Comparison of ENCODE assay signal across 8 mouse cellular contexts in genomic region chr13:108316487-108316903, GRCm38 (mm10). TPM values are rescaled to one million over a fixed set of nuclear protein-coding genes. Genes with fewer than 3 reads are reported as not detected.
DNase-seq lines count a peak whose midpoint lies in the region; ATAC-seq and TF ChIP-seq lines count a peak whose summit lies in the region.

No protein-coding gene starts in this region.

- WGBS in kidney, embryonic 14.5 days: under 1% methylated on average over 32 of the region's 32 CpGs
- WGBS in liver, embryonic 13.5 days (ENCODE audit: insufficient replicate concordance): under 1% methylated on average over 32 of the region's 32 CpGs
- under 1% methylated on average over 32 of the region's 32 CpGs for WGBS in spleen, adult 2 months

- H3K36me3 ChIP-seq in kidney, embryonic 14.5 days (ENCODE audit: control insufficient read depth, insufficient read depth, low read length): no peaks in the 10 kb centered on the region; the same call in 1 of the 2 replicates
- peaks cover 12% of the 10 kb centered on the region for H3K36me3 ChIP-seq in liver, embryonic 13.5 days
- no peaks in the 10 kb centered on the region for H3K36me3 ChIP-seq in spleen, adult 2 months (ENCODE audit: control insufficient read depth, insufficient read depth, low read length)

- no peaks in the 10 kb centered on the region for H3K27me3 ChIP-seq in kidney, embryonic 14.5 days (ENCODE audit: control insufficient read depth, insufficient read depth, low read length)
- H3K27me3 ChIP-seq in liver, embryonic 13.5 days: peaks cover 4% of the 10 kb centered on the region; the same call in 1 of the 2 replicates
- H3K27me3 ChIP-seq in spleen, adult 2 months (ENCODE audit: control insufficient read depth, insufficient read depth, low read length): no peaks in the 10 kb centered on the region

- peaks cover 4% of the 10 kb centered on the region; the same call in 1 of the 2 replicates for H3K4me1 ChIP-seq in kidney, embryonic 14.5 days (ENCODE audit: control insufficient read depth, insufficient read depth, low read length)
- peaks cover 50% of the 10 kb centered on the region for H3K4me1 ChIP-seq in liver, embryonic 13.5 days (replicated peaks)
- H3K4me1 ChIP-seq in spleen, adult 2 months (ENCODE audit: control insufficient read depth, insufficient read depth, insufficient read length): 0 out of 2 replicates have a peak, but pooled peaks cover 2% of the 10 kb centered on the region

- H3K27ac ChIP-seq in kidney, embryonic 14.5 days (ENCODE audit: low read depth, low read length): no peak overlapping the region
- peak overlapping the region; percentile 99 for H3K27ac ChIP-seq in liver, embryonic 13.5 days
- peak overlapping the region; percentile 33; the same call in 1 of the 2 replicates for H3K27ac ChIP-seq in spleen, adult 2 months (ENCODE audit: insufficient read depth, low read length)

- peak overlapping the region; percentile 93 for H3K4me2 ChIP-seq in kidney, embryonic 14.5 days (replicated peaks; ENCODE audit: low read depth, low read length)
- H3K4me2 ChIP-seq in liver, embryonic 13.5 days: peak overlapping the region; percentile 80

- no peak for TF ChIP-seq CTCF in spleen, adult 2 months (IDR thresholded peaks at IDR 0.05; ENCODE audit: extremely low read depth, insufficient read depth, insufficient read length, insufficient replicate concordance)

- no peak for DNase-seq in kidney, postnatal 14 days
- peak; percentile 53 for DNase-seq in liver, embryonic 13.5 days
- DNase-seq in spleen, adult 2 months (ENCODE audit: low read depth in 1 of 2, low spot score in 2 of 2): peak in 1 of 2 experiments; percentile 10
- DNase-seq in frontal cortex, adult 2 months (ENCODE audit: extremely low spot score in 1 of 2, low spot score in 1 of 2): no peak
- DNase-seq in ovary, postnatal 10 days (ENCODE audit: low spot score): no peak

- peak; percentile 86 for ATAC-seq in kidney, embryonic 14.5 days (ENCODE audit: low FRiP score, low TSS enrichment)
- ATAC-seq in activated CD4-positive, CD25-positive, alpha-beta regulatory T cell, adult 4 months: peak; percentile 4
- peak; percentile 61 for ATAC-seq in granulocyte monocyte progenitor cell, adult 5-6 weeks (replicated peaks; ENCODE audit: poor library complexity, severe bottlenecking)
- peak; percentile 76 for ATAC-seq in liver, embryonic 13.5 days (ENCODE audit: low read depth)

- H3K9ac ChIP-seq in kidney, embryonic 14.5 days (ENCODE audit: low read depth, low read length): peak overlapping the region; percentile 81
- peak overlapping the region; percentile 87 for H3K9ac ChIP-seq in liver, embryonic 13.5 days

- peak overlapping the region; percentile 77 for H3K4me3 ChIP-seq in kidney, embryonic 14.5 days (ENCODE audit: low read length)
- H3K4me3 ChIP-seq in liver, embryonic 13.5 days (replicated peaks): peak overlapping the region; percentile 81
- H3K4me3 ChIP-seq in spleen, adult 2 months (ENCODE audit: extremely low read depth, insufficient read depth, insufficient read length): peak overlapping the region; percentile 92

- no peaks in the 10 kb centered on the region for H3K9me3 ChIP-seq in kidney, embryonic 14.5 days (ENCODE audit: control insufficient read depth, low read length)
- no peaks in the 10 kb centered on the region for H3K9me3 ChIP-seq in liver, embryonic 13.5 days (replicated peaks)

- no peak for TF ChIP-seq POLR2A in spleen, adult 2 months (IDR thresholded peaks at IDR 0.05; ENCODE audit: low read depth, low read length)

RNA-seq across cellular contexts. Expression of gene Depdc1b, which starts 0.4 kb away (rescaled TPM):
- polyA plus RNA-seq in kidney, embryonic 14.5 days (2014; fragmentation: Nextera tagmentation; extraction: Ambion mirVana): 12.7 and 14.4 TPM in 2 replicates
- polyA plus RNA-seq in activated CD4-positive, CD25-positive, alpha-beta regulatory T cell, adult 4 months (2017; shearing (Covaris generic)): 1 to 10 TPM in 1 of 2 experiments, under 1 TPM in 1; 0.57 to 3.1 TPM
- 8.9 and 16.0 TPM in 2 replicates for total RNA-seq in granulocyte monocyte progenitor cell, adult 5-6 weeks (2014; fragmentation: Nextera tagmentation)
- total RNA-seq in granulocyte monocyte progenitor cell, adult 5-6 weeks (2017): 29.1 and 29.3 TPM in 2 replicates
- 9.7 and 11.9 TPM in 2 replicates for polyA plus RNA-seq in liver, embryonic 13.5 days (2015; fragmentation: Nextera tagmentation; extraction: Ambion mirVana)
- 1.6 and 1.7 TPM in 2 replicates for polyA plus RNA-seq in spleen, adult 2 months (2012; rRNA removed)
- 0.38 and 0.53 TPM in 2 replicates for polyA plus RNA-seq in frontal cortex, adult 2 months (2012; rRNA removed)

Comparison
In these comparisons a context has a peak if more than half of its experiments do, and no peak if none do; other contexts are left out.
1. ATAC-seq: peak in every context shown above with its lines; median percentile 86 in kidney, embryonic 14.5 days; 76 in liver, embryonic 13.5 days; 61 in granulocyte monocyte progenitor cell, adult 5-6 weeks; 4 in activated CD4-positive, CD25-positive, alpha-beta regulatory T cell, adult 4 months.